In genomic region chr11:40865694-40866093, GRCm38 (mm10) we compare ENCODE assay signal across 9 mouse cellular contexts.
DNase-seq lines count a peak whose midpoint lies in the region; ATAC-seq and TF ChIP-seq lines count a peak whose summit lies in the region.
"Had no signal": no experiment of that assay in that cellular context is flagged by ENCODE, and none has a peak within 500 bp of the region (broad histone marks: within the 10 kb centered on the region; RNA-seq: fewer than 3 reads in every experiment).

No protein-coding gene starts in this region.

- in situ Hi-C loops in Patski (cut with MboI; ENCODE audit: low pct_unique_long_range_greater_than_20kb) = no loop called here

- no peak overlapping the region for H3K4me3 ChIP-seq in liver, embryonic 11.5 days (ENCODE audit: low read depth, low read length)

- WGBS in liver, embryonic 11.5 days = 35% methylated on average over 2 of the region's 2 CpGs

- peak; percentile 61 for TF ChIP-seq CTCF in Patski (IDR thresholded peaks at IDR 0.05)

- H3K4me2 ChIP-seq in liver, embryonic 11.5 days = no peak overlapping the region

- no peak for ATAC-seq in liver, embryonic 11.5 days (replicated peaks; ENCODE audit: low FRiP score)
- no peak for ATAC-seq in Patski

- H3K9ac ChIP-seq in liver, embryonic 11.5 days (ENCODE audit: low read depth, low read length) = no peak overlapping the region

- no peaks in the 10 kb centered on the region for H3K4me1 ChIP-seq in liver, embryonic 11.5 days (replicated peaks; ENCODE audit: control insufficient read depth, insufficient read depth, low read length)

- no peaks in the 10 kb centered on the region for H3K27me3 ChIP-seq in liver, embryonic 11.5 days (replicated peaks; ENCODE audit: control insufficient read depth, insufficient read depth, low read length)
- peaks cover 33% of the 10 kb centered on the region for H3K27me3 ChIP-seq in Patski

- intact Hi-C loops in left cerebral cortex, postnatal 10 days (cut with DNase I) = loop anchor here (10.0 kb wide), 2 partner anchors 1319 to 1559 kb away; partner anchors contain the start of gene Gabra1

- no peak overlapping the region for H3K27ac ChIP-seq in liver, embryonic 11.5 days (ENCODE audit: low read depth, low read length)
- H3K27ac ChIP-seq: macrophage had no signal

- POLR2A ChIA-PET in Patski (lab: Charles Lee) = no interaction called here

- CTCF ChIA-PET in Patski (lab: Charles Lee) = interaction anchor here (1.1 to 1.8 kb wide), 5 partner anchors 9 to 34 kb away, joined by 3 to 6 read pairs (median 3); no protein-coding TSS in a partner anchor

- no peaks in the 10 kb centered on the region for H3K36me3 ChIP-seq in liver, embryonic 11.5 days (ENCODE audit: control insufficient read depth, insufficient read depth, low read length)

- H3K9me3 ChIP-seq in liver, embryonic 11.5 days (ENCODE audit: control insufficient read depth, low read length) = no peaks in the 10 kb centered on the region

- DNase-seq in liver (peak; percentile 16), Patski (ENCODE audit: low read depth, low spot score) (no peak)
- no peak for DNase-seq in liver, embryonic 11.5 days (ENCODE audit: low spot score)
- DNase-seq in cerebellum, adult 9-11 months = peak; percentile 36
- DNase-seq in frontal cortex, postnatal 25 days (ENCODE audit: low spot score in 2 of 2) = peak; percentile 36 to 73
- DNase-seq in left cerebral cortex, postnatal 10 days (ENCODE audit: extremely low spot score in 1 of 2, low spot score in 2 of 2) = peak; percentile 58 to 87
- peak; percentile 24 for DNase-seq in retina, postnatal 7 days (ENCODE audit: low read depth, low spot score)
- no peak for DNase-seq in natural killer cell, adult 2 months (ENCODE audit: low spot score in 2 of 2)

Comparison
In these comparisons a context has a peak if more than half of its experiments do, and no peak if none do; other contexts are left out.
1. DNase-seq: peak in liver (single experiment), cerebellum, adult 9-11 months (single experiment), frontal cortex, postnatal 25 days (2 of 2), left cerebral cortex, postnatal 10 days (2 of 2) and retina, postnatal 7 days (single experiment); none in liver, embryonic 11.5 days (single experiment), Patski (single experiment) and natural killer cell, adult 2 months (0 of 2).